Mouse (Mus musculus) liver, embryonic 18 days (tissue): ENCODE measurements around the gene Gm21958. TPM values are rescaled to one million over a fixed set of nuclear protein-coding genes. Genes with fewer than 3 reads are reported as not detected.

Experiments used
- polyA plus RNA-seq: library from polyadenylated mRNA; depleted of rRNA; stranded (reverse); fragments of >200 nt; gene quantifications from 2 replicates; pipeline ENCODE4 v1.2.3, GENCODE M21; 2012; rRNA removed

Gm21958 gene
- polyA plus RNA-seq, result not detected in 2 replicates

GRCm38 (mm10) chr3:54714253-54714652, at the start of gene Gm21958:
Gene Gm21958 (minus strand): TSS chr3:54714353.

DNA sequence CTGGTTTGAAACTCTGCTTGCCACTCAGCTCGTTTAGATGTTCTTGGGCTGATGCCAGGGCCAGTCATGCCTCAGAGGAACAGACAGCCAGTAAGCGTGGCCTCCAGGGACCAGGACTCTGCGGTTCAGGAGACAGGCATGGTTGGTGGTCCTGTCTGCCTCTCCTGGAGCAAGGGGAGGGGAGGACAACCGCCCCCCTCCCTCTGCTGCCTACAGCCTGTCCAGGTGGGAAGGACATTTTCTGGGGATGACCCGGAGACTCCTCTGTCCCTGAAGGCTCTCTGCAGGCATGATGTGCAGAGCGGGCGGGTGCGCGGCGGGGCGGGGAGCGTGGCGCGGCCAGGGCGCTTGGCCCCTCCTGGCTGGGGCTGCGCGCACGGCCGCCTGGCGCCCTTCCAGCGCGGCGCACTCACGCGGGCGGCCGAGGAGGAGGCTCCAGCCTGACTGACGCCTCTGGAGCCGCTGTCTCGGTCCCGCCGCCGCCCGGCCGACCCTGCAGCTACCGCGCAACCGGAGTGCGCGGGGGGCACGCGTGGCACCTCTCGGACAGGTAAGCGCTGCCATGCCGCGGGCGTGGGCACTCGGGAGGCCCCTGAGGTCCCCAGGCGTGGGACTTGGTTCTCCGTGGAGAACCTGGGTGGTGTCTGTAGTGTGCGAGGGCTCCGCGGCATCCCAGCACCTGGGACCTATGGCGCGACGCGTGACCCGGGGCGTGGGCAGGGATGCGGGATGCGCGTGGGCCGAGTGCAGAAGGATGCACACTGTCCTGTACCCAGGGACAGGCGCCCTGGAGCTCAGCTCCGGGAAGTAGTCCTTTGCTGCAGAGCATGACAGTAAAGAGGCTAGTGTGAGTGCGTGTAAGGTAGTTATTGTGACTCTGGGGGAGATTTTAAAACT, 41.2 kb upstream of the Gm21958 start, which contains the start of gene Smad9:
Smad9 (plus strand) TSS at position 438 of the 897 bp plus-strand sequence.

DNA sequence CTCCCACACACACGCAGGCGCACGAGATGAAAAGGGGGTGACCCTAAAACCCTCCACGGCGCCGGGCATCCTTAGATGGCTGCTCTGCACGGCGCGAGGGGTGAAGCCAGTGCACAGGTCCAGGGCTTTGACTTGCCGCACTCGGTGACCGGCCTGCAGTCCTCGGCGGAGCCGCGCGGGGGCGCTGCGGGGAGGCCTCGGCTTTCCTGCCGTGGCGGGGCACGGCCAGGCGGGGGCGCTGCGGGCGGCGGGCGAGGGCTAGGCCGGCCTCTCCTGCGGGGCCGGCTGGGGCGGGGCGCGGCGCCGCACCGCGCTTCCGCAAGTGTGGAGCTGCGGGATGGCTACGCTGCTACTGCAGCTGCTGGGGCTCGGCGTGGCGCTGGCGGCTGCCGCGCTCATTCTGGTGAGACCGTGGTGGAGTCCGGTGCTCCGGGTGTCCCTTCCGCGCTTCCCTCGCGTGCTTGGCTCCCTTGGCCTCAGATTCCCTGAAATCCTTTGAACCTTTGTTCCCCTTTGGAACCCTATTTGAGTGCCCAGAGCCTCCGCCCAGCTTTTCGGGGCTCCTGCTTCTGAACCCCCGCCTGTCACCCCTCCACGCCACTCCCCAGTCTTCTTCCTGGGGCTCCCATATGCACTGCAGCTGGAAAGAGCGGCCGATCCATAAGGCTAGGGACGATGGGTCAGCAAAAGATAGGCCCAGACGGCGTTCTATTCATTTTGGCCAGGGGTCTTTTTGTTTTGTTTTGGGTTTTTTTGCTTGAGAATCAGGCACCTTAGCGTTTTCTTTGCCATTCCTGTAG, 21.3 kb upstream of the Gm21958 start, which contains the start of the genes Exosc8 and Alg5:
Exosc8 (minus strand) TSS at position 147 of the 800 bp plus-strand sequence.
Alg5 (plus strand) TSS at position 293 of the 800 bp plus-strand sequence.

GRCm38 (mm10) chr3:54692202-54693055, 21.7 kb downstream of the Gm21958 start, which contains the start of gene Supt20:
Gene Supt20 (plus strand): TSS chr3:54692807.

Other genes starting within 250 kb of the Gm21958 start
- gene Supt20, start 21.5 kb downstream of the Gm21958 start, polyA plus RNA-seq, result 23.9 and 26.3 TPM in 2 replicates
- 37.4 and 39.4 TPM in 2 replicates for gene Exosc8, start 21.0 kb upstream of the Gm21958 start, polyA plus RNA-seq
- gene Alg5, start 21.2 kb upstream of the Gm21958 start, polyA plus RNA-seq, result 16.8 and 17.0 TPM in 2 replicates
- 3.2 and 3.6 TPM in 2 replicates for gene Smad9, start 41.2 kb upstream of the Gm21958 start, polyA plus RNA-seq
- 17.3 and 19.9 TPM in 2 replicates for gene Rfxap, start 93.4 kb upstream of the Gm21958 start, polyA plus RNA-seq
- 1.6 TPM in 2 replicates for gene Sertm1, start 201.5 kb upstream of the Gm21958 start, polyA plus RNA-seq